Mouse (Mus musculus) thymus, adult 2 months (tissue): Measurements from ENCODE around the gene Tmem229a.

Experiments used
- CTCF ChIP-seq: fragments of 200-500 bp; IDR thresholded peaks from 2 replicates; pipeline ENCODE4 v1.5.1; 2012; ENCODE audit warnings: mild to moderate bottlenecking, control low read depth, low read length, moderate library complexity, borderline replicate concordance; ENCODE audit not compliant: control insufficient read depth, poor library complexity, insufficient read depth; ENCODE audit errors: extremely low read depth
- POLR2A ChIP-seq: fragments of 200-500 bp; IDR thresholded peaks from 2 replicates; pipeline ENCODE4 v1.6.1; 2012; ENCODE audit warnings: mild to moderate bottlenecking, low read length, control low read depth, moderate library complexity; ENCODE audit not compliant: control insufficient read depth, poor library complexity, insufficient read depth; ENCODE audit errors: extremely low read depth

- no peak for TF ChIP-seq CTCF
- TF ChIP-seq POLR2A: no peak
Measured at GRCm38 (mm10) chr6:24954126-24954525, 2.0 kb downstream of the Tmem229a start.
